Mouse (Mus musculus) brown adipose tissue, adult 24 weeks (tissue): ENCODE measurements at regions not wholly inside any gene's neighbourhood (a gene's known extent, or its start where the extent isn't known, plus 50 kb on each side); places are given as distances from the start of the nearest gene placed in this dataset.

ENCODE experiments used
- H3K27ac ChIP-seq: fragments of 200-500 bp; replicated peaks from 2 replicates; pipeline ENCODE4 v1.5.1; 2012; ENCODE audit warnings: low read depth, mild to moderate bottlenecking, low read length
- H3K4me1 ChIP-seq: fragments of 200-500 bp; 2 replicates; pipeline ENCODE4 v1.6.1; 2012; ENCODE audit warnings: low read length, mixed read lengths; ENCODE audit not compliant: control insufficient read depth, insufficient read depth, insufficient read length
- H3K4me3 ChIP-seq: fragments of 200-500 bp; 2 replicates; pipeline ENCODE4 v1.5.1; 2012; ENCODE audit warnings: low read depth, mild to moderate bottlenecking, low read length, moderate library complexity; ENCODE audit not compliant: insufficient read depth

DNA sequence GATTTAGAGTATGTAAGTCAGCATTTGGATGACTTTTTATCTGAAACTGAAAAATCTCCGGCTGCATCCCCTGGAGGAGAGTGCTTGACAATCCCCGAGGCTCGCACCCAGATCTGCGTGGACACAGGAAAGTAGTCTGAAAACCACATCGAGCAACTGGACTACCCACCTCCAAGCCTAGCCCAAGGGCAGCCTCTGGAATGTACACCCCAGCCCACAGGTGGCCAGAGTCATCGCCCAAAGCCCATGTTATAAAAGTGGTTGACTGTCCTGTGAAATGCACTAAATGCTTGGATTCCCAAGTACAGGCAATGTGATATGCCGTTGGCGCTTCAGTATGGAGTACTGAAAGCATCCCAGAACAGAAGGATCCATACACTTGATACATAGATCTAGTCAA lies 175.1 kb downstream of the Gas1 start:
- Histone ChIP-seq H3K27ac (no peak overlapping the region), H3K4me3 (no peak overlapping the region), H3K4me1 (peaks cover 6% of the 10 kb centered on the region)

DNA sequence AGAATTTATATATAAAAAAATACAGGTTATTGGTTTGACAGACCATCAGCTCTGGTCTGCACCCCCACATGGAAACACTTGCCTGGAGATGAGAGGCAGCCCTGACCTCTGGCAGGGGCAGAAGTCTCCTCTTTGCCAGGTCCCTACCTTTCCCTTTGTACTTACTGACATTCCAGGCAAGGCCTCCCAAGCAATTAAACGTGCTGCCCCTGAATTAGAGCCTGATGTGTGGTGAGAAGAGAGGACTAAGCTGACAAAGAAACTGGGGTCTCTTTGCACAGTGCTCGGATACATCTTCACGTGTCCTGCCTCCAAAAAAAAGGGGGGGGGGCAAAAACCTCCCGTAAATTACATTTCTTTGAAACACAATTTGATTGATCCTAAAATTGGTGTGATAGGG lies 175.5 kb downstream of the Gas1 start:
- H3K27ac ChIP-seq = no peak overlapping the region

DNA sequence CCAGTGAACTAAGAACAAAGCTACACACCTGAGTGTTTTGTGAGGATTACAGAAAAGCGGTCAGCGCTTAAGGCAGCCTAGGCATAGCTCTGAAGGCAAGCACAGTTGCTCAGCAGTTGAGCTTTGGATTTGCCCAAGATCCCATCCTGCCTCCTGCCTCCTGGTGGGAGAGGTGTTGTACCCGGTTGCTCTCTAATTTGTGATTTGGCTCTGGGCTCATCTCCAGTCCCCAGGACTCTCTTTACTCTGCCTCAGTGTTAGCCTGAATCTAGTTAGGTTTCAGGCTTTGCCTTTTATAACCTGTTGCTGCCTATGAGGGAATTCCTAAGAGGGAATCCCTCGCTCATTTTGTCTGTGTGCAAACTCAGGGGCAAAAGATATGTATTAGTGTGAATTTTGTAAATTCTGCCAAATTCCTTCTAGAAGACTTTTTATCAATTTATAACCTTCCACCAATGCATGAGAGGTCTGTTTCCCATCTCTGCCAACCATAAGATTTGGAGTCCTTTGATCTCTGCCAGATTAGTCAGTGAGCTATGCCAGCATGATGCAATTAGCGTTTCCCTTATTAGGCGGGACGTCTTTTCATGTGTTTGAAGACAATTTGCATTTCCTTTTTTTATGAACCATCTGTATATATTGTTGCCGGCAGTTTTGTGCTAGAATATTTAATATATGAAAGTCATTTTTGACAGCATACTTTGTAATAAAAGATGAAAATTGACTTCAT lies 176.4 kb downstream of the Gas1 start:
- Histone ChIP-seq H3K4me1 (peaks cover 4% of the 10 kb centered on the region; the same call in 1 of the 2 replicates), H3K4me3 (no peak overlapping the region), H3K27ac (no peak overlapping the region)

More for the DNA sequence above, 175.5 kb downstream of the Gas1 start:
- no peak overlapping the region for H3K4me3 ChIP-seq
- peaks cover 4% of the 10 kb centered on the region; the same call in 1 of the 2 replicates for H3K4me1 ChIP-seq

DNA sequence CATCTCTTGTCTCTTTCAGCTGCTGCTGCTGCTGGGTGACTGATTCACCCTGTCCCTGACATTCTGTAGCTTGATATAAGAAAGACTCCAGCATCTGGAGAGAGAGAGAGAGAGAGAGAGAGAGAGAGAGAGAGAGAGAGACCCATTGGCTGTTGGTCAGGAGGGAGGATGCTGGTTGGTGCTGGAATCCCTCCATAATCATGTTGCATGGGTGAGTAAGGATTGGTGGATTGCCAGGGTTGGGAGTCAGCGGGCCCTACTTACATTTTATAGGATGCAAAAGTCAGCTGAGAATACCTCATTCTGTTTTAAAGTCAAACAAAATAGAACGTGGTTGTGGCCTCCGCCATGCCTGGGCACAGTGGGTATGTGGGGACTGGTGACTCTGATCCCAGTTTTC lies 174.5 kb upstream of the Tut7 start:
- Histone ChIP-seq H3K27ac (no peak overlapping the region), H3K4me3 (no peak overlapping the region), H3K4me1 (no peaks in the 10 kb centered on the region)

DNA sequence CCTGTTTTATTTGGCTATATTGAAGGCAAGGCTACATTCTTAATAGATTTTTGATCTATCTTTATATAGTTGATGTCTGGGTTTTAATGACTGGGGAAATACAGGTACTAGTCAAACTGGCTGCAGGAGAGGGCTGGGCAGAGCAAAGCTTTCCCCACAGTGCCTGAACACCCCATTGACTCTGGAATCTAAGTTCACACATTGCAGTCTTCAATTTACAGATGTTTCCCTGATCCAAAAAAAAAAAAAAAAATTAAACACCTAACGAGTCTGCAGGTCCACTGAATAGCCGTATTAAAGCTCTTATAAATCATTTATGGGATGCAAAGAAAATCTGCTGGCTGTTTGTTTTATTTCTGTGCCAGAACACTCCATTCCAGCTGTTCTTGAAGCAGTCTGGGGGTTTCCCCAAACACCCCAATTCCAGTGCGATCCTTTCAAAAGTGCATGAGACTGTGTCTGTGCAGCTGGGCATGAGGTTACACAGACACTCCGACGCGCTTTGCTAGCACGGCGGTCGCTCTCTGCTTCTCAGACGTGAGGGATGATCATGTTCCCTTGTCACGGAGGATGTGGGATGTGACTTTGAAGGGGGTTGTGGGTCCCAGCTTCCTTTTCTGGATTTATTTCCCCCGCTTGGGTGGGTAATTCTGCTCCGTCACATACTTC lies 173.3 kb upstream of the Tut7 start:
- Histone ChIP-seq H3K27ac (no peak overlapping the region), H3K4me1 (no peaks in the 10 kb centered on the region), H3K4me3 (no peak overlapping the region)

DNA sequence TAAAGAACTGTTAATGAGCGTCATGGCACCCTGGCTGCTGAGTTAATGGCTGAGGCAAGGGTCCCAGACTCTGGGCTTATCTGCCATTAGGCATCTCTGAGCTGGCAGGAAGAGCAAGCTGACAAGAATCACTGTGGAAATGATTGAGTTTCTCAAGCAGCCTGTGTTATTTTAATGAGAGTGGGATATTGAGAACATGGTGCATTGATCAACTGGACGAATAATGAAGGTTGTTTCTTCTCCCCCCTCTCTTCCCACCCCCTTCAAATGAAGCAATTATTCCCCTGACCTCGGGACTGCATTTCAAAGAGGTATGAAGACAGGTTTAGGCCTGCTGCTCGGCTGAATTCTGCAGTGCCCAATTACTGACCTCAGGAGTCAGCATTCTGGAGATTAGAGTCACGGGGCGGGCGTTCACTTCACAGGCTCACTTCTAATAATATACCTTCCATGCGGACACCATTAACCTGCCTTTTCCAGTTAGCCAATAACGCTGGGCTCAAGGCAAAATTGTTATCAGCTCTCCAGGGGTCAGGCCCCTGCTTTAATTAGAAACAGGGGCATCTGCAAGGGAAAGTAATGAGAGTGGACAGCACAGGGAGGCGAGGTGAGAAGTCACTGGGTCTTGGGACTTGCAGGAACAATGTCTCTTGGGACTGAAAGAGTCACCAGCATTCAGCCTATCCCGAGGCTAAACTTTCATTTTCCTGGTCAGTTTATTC lies 170.0 kb upstream of the Tut7 start:
- H3K27ac ChIP-seq = no peak overlapping the region
- H3K4me3 ChIP-seq = no peak overlapping the region
- no peaks in the 10 kb centered on the region for H3K4me1 ChIP-seq

DNA sequence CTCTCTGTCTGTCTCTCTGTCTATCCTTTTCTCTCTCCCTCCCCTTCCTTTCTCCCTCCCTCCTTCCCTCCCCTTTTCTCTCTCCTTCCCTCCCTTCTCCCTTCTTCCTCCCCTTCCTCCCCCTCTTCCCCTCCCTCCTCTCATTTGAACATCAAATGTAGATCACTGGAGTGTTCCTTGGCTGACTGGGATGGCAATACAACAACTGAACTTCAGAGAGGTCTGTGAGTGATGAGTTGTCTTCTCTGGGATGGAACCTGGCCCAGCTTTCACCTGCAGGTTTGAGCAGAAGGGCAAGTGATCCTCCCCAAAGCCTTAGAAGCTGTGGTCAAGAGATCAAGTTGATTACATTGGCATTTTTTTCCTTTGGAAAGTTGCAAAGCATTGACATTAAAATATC lies 169.4 kb upstream of the Tut7 start:
- no peaks in the 10 kb centered on the region for H3K4me1 ChIP-seq
- no peak overlapping the region for H3K4me3 ChIP-seq
- no peak overlapping the region for H3K27ac ChIP-seq

DNA sequence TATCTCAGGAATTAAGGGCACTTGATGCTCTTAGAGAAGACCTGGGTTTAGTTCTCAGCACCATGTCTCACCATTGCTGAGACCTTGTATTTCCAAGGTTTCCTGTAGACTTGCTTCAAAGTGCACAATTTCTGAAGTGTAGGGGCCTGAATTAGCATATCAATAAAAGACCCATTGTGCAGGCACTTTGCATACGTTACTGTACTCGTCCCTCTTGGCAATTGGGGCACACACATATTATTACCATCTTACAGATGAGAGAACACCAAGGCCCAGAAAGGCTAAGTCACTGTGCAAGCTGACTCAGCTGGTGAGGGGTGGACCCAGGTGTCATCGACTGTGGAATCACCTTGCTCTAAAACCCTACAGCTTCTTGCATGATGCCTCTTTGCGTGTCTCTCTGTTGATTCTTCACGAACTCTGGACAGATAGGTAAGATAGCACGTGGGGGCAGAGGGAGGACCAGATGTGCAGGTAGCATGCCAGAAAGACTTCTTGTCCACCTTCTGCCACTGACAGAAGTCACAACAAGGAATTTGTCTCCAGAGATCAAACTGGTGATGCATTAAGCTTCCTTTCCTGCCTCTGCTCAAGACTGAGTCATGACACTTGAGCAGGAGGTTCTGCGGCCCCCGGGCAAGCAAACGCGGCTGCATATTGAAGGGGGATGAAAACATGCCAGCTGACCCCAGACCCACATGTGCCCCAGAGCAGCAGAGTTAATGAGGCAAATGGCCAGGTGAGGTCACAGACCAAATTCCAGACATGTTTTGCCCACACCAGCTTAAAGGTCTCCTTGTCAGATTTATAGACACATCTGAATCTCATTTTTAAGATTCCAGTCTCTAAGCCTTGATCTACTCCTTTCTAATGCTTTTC lies 167.7 kb upstream of the Tut7 start:
- no peak overlapping the region for H3K27ac ChIP-seq
- no peak overlapping the region for H3K4me3 ChIP-seq
- no peaks in the 10 kb centered on the region for H3K4me1 ChIP-seq

DNA sequence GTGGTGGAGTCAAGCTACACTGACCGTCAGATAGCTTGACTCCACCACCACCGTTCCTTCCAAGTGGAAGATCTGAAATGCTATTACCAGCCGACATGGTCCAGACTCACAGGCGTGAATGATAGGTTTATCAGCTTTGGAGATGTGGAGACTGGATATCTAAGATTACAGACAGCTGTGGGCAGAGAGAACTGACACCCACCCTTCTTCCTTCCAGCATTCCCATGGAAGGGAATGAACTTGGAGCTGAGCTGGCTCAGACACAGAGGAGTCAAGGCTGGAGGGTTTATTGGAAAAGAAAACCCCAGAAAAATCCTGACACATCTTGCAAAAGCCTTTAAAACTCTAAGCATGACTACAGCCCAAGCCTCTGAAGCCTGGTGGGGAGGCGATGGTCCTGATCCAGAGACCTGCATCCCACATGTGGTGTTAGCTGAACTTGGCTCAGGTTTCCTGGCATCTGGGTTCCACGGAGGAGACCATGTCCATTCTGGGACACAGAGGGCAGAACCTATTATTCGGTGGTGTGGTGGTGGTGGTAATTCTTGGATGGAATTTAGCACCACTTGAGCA lies 165.5 kb upstream of the Tut7 start:
- no peaks in the 10 kb centered on the region for H3K4me1 ChIP-seq
- H3K27ac ChIP-seq = no peak overlapping the region
- no peak overlapping the region for H3K4me3 ChIP-seq

DNA sequence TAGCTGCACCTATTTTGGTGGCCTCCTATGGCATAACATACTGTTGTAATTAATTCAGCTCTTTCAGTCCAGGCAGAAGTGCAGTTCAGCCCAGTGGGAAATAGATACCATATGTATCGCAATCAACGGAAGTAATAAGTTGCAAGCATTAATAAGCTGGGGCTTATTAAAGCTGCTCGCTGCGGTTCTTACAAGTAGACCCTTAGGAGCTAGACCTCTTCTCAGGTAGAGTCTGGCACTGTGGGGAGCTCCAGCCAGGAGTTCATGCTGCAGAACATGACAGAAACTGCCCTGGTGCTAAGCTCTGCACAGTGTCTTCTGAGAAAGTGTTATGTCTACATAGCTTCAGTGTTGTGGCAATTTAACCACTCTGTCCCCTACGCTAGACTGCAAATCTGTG lies 153.5 kb upstream of the Tut7 start:
- H3K27ac ChIP-seq = no peak overlapping the region
- no peak overlapping the region for H3K4me3 ChIP-seq

DNA sequence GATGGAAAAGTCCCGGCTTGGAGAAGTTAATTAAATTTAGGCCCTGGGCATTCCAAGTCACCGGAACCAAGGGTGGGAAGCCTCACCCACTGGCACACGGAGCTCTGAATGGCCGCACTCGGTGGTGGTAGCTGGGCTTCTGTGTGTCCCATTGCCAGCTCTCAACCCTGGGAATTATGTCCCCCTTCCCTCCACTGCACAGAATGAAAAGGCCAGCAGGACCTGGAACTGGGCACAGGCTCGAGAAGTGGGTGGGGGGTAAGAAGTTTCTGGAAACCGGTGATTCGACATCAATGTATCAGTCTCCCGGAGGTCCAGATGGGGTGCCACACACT lies 149.1 kb upstream of the Tut7 start:
- Histone ChIP-seq H3K4me3 (no peak overlapping the region), H3K27ac (no peak overlapping the region), H3K4me1 (no peaks in the 10 kb centered on the region)

More for the DNA sequence above, 153.5 kb upstream of the Tut7 start:
- H3K4me1 ChIP-seq = no peaks in the 10 kb centered on the region

DNA sequence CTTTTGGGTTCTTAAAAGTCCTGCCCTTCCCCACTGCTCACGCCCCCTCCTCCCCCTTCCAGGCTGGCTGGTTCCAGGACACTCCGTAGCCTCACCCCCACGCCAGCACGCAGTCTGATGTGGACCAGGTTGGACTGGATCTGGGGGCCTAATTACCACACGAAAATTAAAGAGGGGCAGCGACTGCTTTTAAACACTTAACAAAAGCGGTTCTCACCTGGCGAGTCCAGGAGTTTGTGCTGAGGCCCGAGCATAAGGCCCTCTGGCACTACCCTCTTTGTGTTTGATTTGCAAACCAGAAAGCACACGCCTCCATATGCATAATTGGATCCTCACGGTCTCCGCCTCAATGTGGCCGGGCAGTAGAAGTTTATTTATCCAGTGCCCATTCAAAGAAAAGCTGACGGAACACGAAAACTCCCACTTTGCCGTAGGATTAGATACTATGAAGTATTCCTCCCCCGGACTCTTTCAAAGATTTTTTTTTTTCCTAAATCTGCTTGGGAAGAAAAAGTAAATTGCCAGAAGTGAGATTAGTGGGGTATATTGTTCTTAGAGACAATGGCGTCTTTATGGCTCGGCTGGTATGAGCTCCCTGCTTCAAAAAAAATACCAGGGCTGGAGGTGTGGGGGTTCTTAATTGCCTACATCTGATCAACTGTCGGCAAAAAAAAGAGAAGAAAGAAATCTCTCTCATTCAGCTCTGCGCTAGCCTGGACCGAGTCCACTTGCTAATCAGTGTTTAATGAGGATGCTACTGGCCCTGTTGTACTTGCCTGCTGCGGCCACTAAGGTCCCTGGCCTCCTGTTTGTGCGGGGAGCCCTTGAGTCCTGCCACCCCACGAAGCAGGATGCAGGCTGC lies 148.5 kb upstream of the Tut7 start:
- Histone ChIP-seq H3K4me3 (peak overlapping the region; percentile 18; the same call in 1 of the 2 replicates), H3K4me1 (no peaks in the 10 kb centered on the region), H3K27ac (no peak overlapping the region)

DNA sequence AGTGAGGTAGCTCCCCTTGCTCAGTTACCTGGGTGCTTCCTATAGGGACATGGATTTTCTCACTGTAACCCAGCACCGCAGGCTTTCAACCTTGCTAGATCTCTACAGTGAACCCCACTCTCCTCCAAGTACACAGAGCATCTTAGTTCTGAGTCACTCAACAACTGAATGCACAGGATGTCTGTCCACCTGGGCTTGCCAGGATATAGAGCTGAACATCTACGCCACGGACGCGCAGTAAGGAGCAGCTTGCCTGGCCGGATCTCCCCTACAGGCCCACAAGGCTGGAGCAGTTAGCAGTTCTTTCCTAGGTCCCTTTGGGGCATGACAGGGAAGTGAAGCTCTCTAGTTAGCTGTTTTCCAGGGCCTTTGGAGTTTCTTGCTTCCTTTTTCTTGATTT lies 147.5 kb upstream of the Tut7 start:
- H3K27ac ChIP-seq = no peak overlapping the region
- no peaks in the 10 kb centered on the region for H3K4me1 ChIP-seq
- H3K4me3 ChIP-seq = no peak overlapping the region

DNA sequence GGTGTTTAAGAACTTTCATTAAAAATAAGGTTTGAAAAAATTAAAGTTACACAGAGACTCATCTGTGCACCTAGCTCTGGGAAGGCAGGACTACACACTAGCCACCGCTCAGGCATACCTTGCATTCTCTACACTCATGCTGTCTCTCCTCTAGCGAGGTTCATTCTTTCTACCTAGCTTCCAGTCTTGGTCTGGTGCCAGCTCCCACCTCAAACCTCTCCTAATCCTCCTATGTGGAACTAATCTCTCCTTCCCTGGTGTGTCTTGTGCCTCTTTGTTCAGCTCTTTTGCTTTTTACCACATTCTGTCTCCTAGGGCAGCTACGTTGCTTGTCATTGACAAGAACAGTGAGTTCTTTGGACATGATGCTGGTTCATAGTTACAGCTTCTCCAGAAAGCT lies 146.5 kb upstream of the Tut7 start:
- no peak overlapping the region for H3K4me3 ChIP-seq
- no peaks in the 10 kb centered on the region for H3K4me1 ChIP-seq
- no peak overlapping the region for H3K27ac ChIP-seq
